Mouse (Mus musculus) ES-Bruce4 (cell line): ENCODE data around the gene Sfta2.

ENCODE experiments used
- EP300 ChIP-seq: IDR thresholded peaks from 2 replicates; pipeline ENCODE4 v1.6.1; 2011; ENCODE audit warnings: low read depth, low read length; ENCODE audit not compliant: insufficient read depth
- POLR2A ChIP-seq: IDR thresholded peaks from one replicate; pipeline ENCODE4 v1.8.1; 2011; ENCODE audit warnings: low read length; ENCODE audit not compliant: insufficient read depth

DNA sequence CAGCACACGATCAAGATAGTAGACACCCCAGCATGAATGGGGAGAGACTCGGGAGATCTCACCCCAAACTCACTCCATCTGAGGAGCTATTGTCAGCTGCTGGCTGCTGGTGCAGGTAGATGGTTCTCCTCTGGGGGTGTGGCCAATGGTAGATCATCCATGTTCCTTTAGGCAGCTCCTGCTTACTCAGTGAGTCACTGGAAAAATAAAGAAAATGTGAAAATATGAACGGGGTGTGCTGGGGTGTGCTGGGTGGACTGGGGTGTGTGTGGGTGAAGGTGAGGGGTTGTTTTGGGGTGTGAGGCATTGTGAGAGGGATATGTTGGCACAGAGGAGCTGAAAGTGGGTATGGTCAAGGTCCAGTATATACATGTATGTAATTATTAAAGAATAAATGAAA is 4.0 kb upstream of the Sfta2 start:
- TF ChIP-seq EP300, result no peak
- TF ChIP-seq POLR2A, result no peak
